Mouse (Mus musculus) right cerebral cortex, adult 2 months (tissue): ENCODE results near the gene Mdga1.
A peak's percentile ranks its signal among the peaks of the same experiment; 100 is the strongest.

Source experiments
- DNase-seq, 2 experiments: peaks; one replicate each; pipeline ENCODE4 v3.0.0; 2021 to 2022; ENCODE audit warnings: low spot score in 2 of 2

The Mdga1 gene

GRCm38 (mm10) chr17:29981568-29981967 is 11.7 kb upstream of the Mdga1 start:
- DNase-seq = no peak

- no peak for DNase-seq
Measured at GRCm38 (mm10) chr17:29979841-29980240, 10.0 kb upstream of the Mdga1 start.

GRCm38 (mm10) chr17:29979020-29979419 is 9.1 kb upstream of the Mdga1 start:
- DNase-seq = no peak

GRCm38 (mm10) chr17:29975731-29976130 is 5.8 kb upstream of the Mdga1 start:
- peak; percentile 92 to 93 for DNase-seq

GRCm38 (mm10) chr17:29973226-29973625 is 3.3 kb upstream of the Mdga1 start:
- DNase-seq = no peak

- DNase-seq = no peak
Measured at GRCm38 (mm10) chr17:29971761-29972432, 2.0 kb upstream of the Mdga1 start.

GRCm38 (mm10) chr17:29965506-29965905 is 4.4 kb downstream of the Mdga1 start:
- DNase-seq = no peak

- DNase-seq = no peak
Measured at GRCm38 (mm10) chr17:29963730-29964259, 6.1 kb downstream of the Mdga1 start.

GRCm38 (mm10) chr17:29955880-29956279 is 14.0 kb downstream of the Mdga1 start:
- no peak for DNase-seq

- no peak for DNase-seq
Measured at GRCm38 (mm10) chr17:29954316-29954715, 15.6 kb downstream of the Mdga1 start.

- DNase-seq = no peak
Measured at GRCm38 (mm10) chr17:29951100-29951499, 18.8 kb downstream of the Mdga1 start.

- DNase-seq = no peak
Measured at GRCm38 (mm10) chr17:29950574-29950973, 19.3 kb downstream of the Mdga1 start.

GRCm38 (mm10) chr17:29947271-29947714 is 22.6 kb downstream of the Mdga1 start:
- DNase-seq = no peak

GRCm38 (mm10) chr17:29944376-29944775 is 25.5 kb downstream of the Mdga1 start:
- DNase-seq = no peak

GRCm38 (mm10) chr17:29939011-29939410 is 30.9 kb downstream of the Mdga1 start:
- no peak for DNase-seq

GRCm38 (mm10) chr17:29937350-29937781 is 32.5 kb downstream of the Mdga1 start:
- DNase-seq = peak in 1 of 2 experiments; percentile 6

GRCm38 (mm10) chr17:29934133-29934851 is 35.6 kb downstream of the Mdga1 start:
- DNase-seq = no peak

GRCm38 (mm10) chr17:29932753-29933152 is 37.1 kb downstream of the Mdga1 start:
- DNase-seq = no peak

- no peak for DNase-seq
Measured at GRCm38 (mm10) chr17:29931224-29931945, 38.5 kb downstream of the Mdga1 start.

GRCm38 (mm10) chr17:29928751-29929237 is 41.1 kb downstream of the Mdga1 start:
- peak in 1 of 2 experiments; percentile 21 for DNase-seq

GRCm38 (mm10) chr17:29925608-29926606 is 44.0 kb downstream of the Mdga1 start:
- peak in 1 of 2 experiments; percentile 8 for DNase-seq
